ENCODE assay signal across 11 mouse cellular contexts in genomic region chr5:74200481-74200880, GRCm38 (mm10). TPM values are rescaled to one million over a fixed set of nuclear protein-coding genes. Genes with fewer than 3 reads are reported as not detected.
DNase-seq lines count a peak whose midpoint lies in the region; ATAC-seq and TF ChIP-seq lines count a peak whose summit lies in the region.
"Had no signal": no experiment of that assay in that cellular context is flagged by ENCODE, and none has a peak within 500 bp of the region (broad histone marks: within the 10 kb centered on the region; RNA-seq: fewer than 3 reads in every experiment).

No protein-coding gene starts in this region.

- H3K9me3 ChIP-seq in kidney, embryonic 15.5 days (replicated peaks): no peaks in the 10 kb centered on the region
- H3K9me3 ChIP-seq: liver, embryonic 15.5 days had no signal

- intact Hi-C loops in gastrocnemius, postnatal 36 days (cut with DNase I): loop anchor here (5.0 kb wide), 2 partner anchors 57 to 708 kb away; no protein-coding TSS in a partner anchor

- H3K4me2 ChIP-seq in kidney, embryonic 15.5 days: no peak overlapping the region
- H3K4me2 ChIP-seq: hindbrain, embryonic 13.5 days; liver, embryonic 15.5 days had no signal

- TF ChIP-seq POLR2A in thymus, adult 2 months (IDR thresholded peaks at IDR 0.05; ENCODE audit: control insufficient read depth, extremely low read depth, insufficient read depth, low read length, poor library complexity): no peak

- WGBS in kidney, embryonic 15.5 days: 77% methylated on average over 8 of the region's 8 CpGs
- WGBS in thymus, adult 2 months: 15% methylated on average over 8 of the region's 8 CpGs

- no peak for ATAC-seq in kidney, embryonic 15.5 days (replicated peaks; ENCODE audit: low FRiP score)
- peak; percentile 87 for ATAC-seq in inflammation-experienced regulatory T-cells, adult 6 months
- ATAC-seq: midbrain, embryonic 16.5 days had no signal

- H3K27me3 ChIP-seq in kidney, embryonic 15.5 days: no peaks in the 10 kb centered on the region
- no peaks in the 10 kb centered on the region for H3K27me3 ChIP-seq in thymus, adult 2 months (ENCODE audit: control insufficient read depth, insufficient read depth, low read length)
- H3K27me3 ChIP-seq: hindbrain, embryonic 13.5 days had no signal

- no peak for DNase-seq in kidney, postnatal 10 days
- DNase-seq in T-cell, adult 2 months (ENCODE audit: low spot score): peak; percentile 72
- peak; percentile 65 for DNase-seq in thymus, adult 2 months
- no peak for DNase-seq in cerebellum, adult 8-10 months
- DNase-seq in adrenal gland, postnatal 14 days: no peak
- DNase-seq in gastrocnemius, postnatal 36 days: no peak

- H3K4me3 ChIP-seq in kidney, embryonic 15.5 days (replicated peaks): no peak overlapping the region
- no peak overlapping the region for H3K4me3 ChIP-seq in thymus, adult 2 months (ENCODE audit: control insufficient read depth, insufficient read depth, low read length)
- H3K4me3 ChIP-seq: hindbrain, embryonic 13.5 days; liver, embryonic 15.5 days had no signal

- H3K27ac ChIP-seq in kidney, embryonic 15.5 days: 0 out of 2 replicates have a peak overlapping the region, but pooled peaks have one; percentile 22
- H3K27ac ChIP-seq in thymus, adult 2 months (ENCODE audit: control insufficient read depth, insufficient read depth, low read length): no peak overlapping the region
- H3K27ac ChIP-seq: hindbrain, embryonic 13.5 days; liver, embryonic 15.5 days had no signal

- H3K4me1 ChIP-seq in kidney, embryonic 15.5 days: peaks cover 66% of the 10 kb centered on the region
- H3K4me1 ChIP-seq in thymus, adult 2 months (replicated peaks; ENCODE audit: control insufficient read depth, insufficient read depth, low read length): peaks cover 44% of the 10 kb centered on the region

- H3K9ac ChIP-seq in kidney, embryonic 15.5 days: no peak overlapping the region
- H3K9ac ChIP-seq: hindbrain, embryonic 13.5 days; liver, embryonic 15.5 days had no signal

- peaks cover 38% of the 10 kb centered on the region for H3K36me3 ChIP-seq in kidney, embryonic 15.5 days
- peaks cover 13% of the 10 kb centered on the region for H3K36me3 ChIP-seq in thymus, adult 2 months (ENCODE audit: control insufficient read depth, insufficient read depth, low read length)

- TF ChIP-seq CTCF in thymus, adult 2 months (IDR thresholded peaks at IDR 0.05; ENCODE audit: borderline replicate concordance, control insufficient read depth, extremely low read depth, insufficient read depth, low read length, poor library complexity): peak; percentile 31; the same call in 1 of the 2 replicates

RNA-seq across cellular contexts. Expression of gene Rasl11b, which starts 5.4 kb away (rescaled TPM):
- 60.3 and 63.1 TPM in 2 replicates for polyA plus RNA-seq in kidney, embryonic 15.5 days (2015; fragmentation: Nextera tagmentation; extraction: Ambion mirVana)
- 1 to 10 TPM in 2 of 3 experiments, under 1 TPM in 1; 0.53 to 2.9 (median 1.2) TPM for polyA plus RNA-seq in inflammation-experienced regulatory T-cells, adult 6 months (2017; shearing (Covaris generic))
- polyA plus RNA-seq in thymus, adult 2 months (2012; rRNA removed): 30.9 and 33.9 TPM in 2 replicates
- 16.0 and 17.8 TPM in 2 replicates for total RNA-seq in adrenal gland, postnatal 14 days (2021)
- total RNA-seq in gastrocnemius, postnatal 36 days (2021): 1 to 10 TPM; 2.4 to 4.0 TPM

Comparison
In these comparisons a context has a peak if more than half of its experiments do, and no peak if none do; other contexts are left out.
1. DNase-seq: peak in T-cell, adult 2 months (single experiment) and thymus, adult 2 months (single experiment); none in kidney, postnatal 10 days (single experiment), cerebellum, adult 8-10 months (single experiment), adrenal gland, postnatal 14 days (single experiment) and gastrocnemius, postnatal 36 days (0 of 2).